ENCODE assay signal across 15 mouse cellular contexts in the genomic region with DNA sequence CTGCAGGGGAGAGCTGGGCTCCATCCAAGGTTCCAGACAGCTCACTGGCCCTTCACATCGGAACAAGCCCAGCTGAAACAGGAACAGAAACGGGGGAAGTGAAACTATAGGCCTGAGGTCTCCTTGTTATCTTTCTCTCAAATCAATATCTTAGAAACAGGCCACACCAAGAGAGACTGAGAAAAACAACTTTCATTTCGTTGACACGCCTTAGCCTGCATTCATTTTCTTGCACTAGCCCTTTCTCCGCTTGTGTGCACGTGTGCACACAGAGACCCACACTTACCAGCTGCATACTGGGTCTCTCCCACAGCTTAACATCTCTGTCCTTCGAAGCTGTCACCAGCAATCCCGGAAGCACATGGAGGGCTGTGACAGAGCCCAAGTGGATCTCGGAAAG. TPM values are rescaled to one million over a fixed set of nuclear protein-coding genes. Genes with fewer than 3 reads are reported as not detected.
A peak's percentile ranks its signal among the peaks of the same experiment; 100 is the strongest.
DNase-seq lines count a peak whose midpoint lies in the region; ATAC-seq and TF ChIP-seq lines count a peak whose summit lies in the region.
"Had no signal": no experiment of that assay in that cellular context is flagged by ENCODE, and none has a peak within 500 bp of the region (broad histone marks: within the 10 kb centered on the region; RNA-seq: fewer than 3 reads in every experiment).

No protein-coding gene starts in this region.

- TF ChIP-seq CTCF in liver, postnatal 0 days (IDR thresholded peaks at IDR 0.05; ENCODE audit: low read depth) = no peak

- peak overlapping the region; percentile 58 for H3K27ac ChIP-seq in liver, postnatal 0 days (ENCODE audit: low read depth)
- H3K27ac ChIP-seq: embryonic facial prominence, embryonic 10.5 days; liver, embryonic 13.5 days had no signal

- peak overlapping the region; percentile 16; the same call in 1 of the 2 replicates for H3K4me2 ChIP-seq in liver, postnatal 0 days (ENCODE audit: low read depth, low read length)
- H3K4me2 ChIP-seq: heart, embryonic 12.5 days; liver, embryonic 13.5 days had no signal

- no peaks in the 10 kb centered on the region for H3K27me3 ChIP-seq in liver, postnatal 0 days (ENCODE audit: insufficient read depth, low read length)
- H3K27me3 ChIP-seq: heart, embryonic 12.5 days; liver, embryonic 13.5 days had no signal

- peaks cover 51% of the 10 kb centered on the region for H3K36me3 ChIP-seq in liver, postnatal 0 days (replicated peaks; ENCODE audit: insufficient read depth, low read length)

- H3K4me1 ChIP-seq in liver, postnatal 0 days (ENCODE audit: insufficient read depth) = no peaks in the 10 kb centered on the region
- H3K4me1 ChIP-seq: embryonic facial prominence, embryonic 10.5 days; heart, embryonic 12.5 days; liver, embryonic 13.5 days had no signal

- no peaks in the 10 kb centered on the region for H3K9me3 ChIP-seq in liver, postnatal 0 days (ENCODE audit: low read length)
- H3K9me3 ChIP-seq: embryonic facial prominence, embryonic 10.5 days; heart, embryonic 12.5 days; liver, embryonic 13.5 days had no signal

- WGBS in liver, postnatal 0 days (ENCODE audit: insufficient replicate concordance) = 39% methylated on average over 9 of the region's 9 CpGs

- DNase-seq in spleen, postnatal 36 days (ENCODE audit: low spot score in 2 of 2) = peak; percentile 64 to 69
- no peak for DNase-seq in spleen, postnatal 10 days (ENCODE audit: low spot score in 2 of 2)
- DNase-seq in liver, postnatal 0 days = no peak
- DNase-seq in telencephalon, adult 2 months (ENCODE audit: low read depth, low spot score) = peak; percentile 28
- no peak for DNase-seq in MN1 (ENCODE audit: low spot score)
- no peak for DNase-seq in right cerebral cortex, postnatal 4 days
- DNase-seq: cerebellum, adult 9-11 months; kidney, postnatal 36 days; liver, embryonic 13.5 days; thymus, postnatal 36 days had no signal

- peak; percentile 81 for ATAC-seq in activated CD4-positive, CD25-positive, alpha-beta regulatory T cell, adult 4 months
- peak; percentile 55 for ATAC-seq in liver, postnatal 0 days
- ATAC-seq: intestine, postnatal 0 days had no signal

- no peak for TF ChIP-seq EP300 in liver, postnatal 0 days (IDR thresholded peaks at IDR 0.05; ENCODE audit: low read depth)

- no peak overlapping the region for H3K9ac ChIP-seq in liver, postnatal 0 days (replicated peaks)
- H3K9ac ChIP-seq: heart, embryonic 12.5 days; liver, embryonic 13.5 days had no signal

- H3K4me3 ChIP-seq in liver, postnatal 0 days (ENCODE audit: low read depth, low read length) = no peak overlapping the region
- H3K4me3 ChIP-seq: embryonic facial prominence, embryonic 10.5 days; heart, embryonic 12.5 days; liver, embryonic 13.5 days had no signal

RNA-seq across cellular contexts. Expression of a gene that starts 16.6 kb away (rescaled TPM):
- 10 to 100 TPM; 83.6 to 88.1 TPM for polyA plus RNA-seq in activated CD4-positive, CD25-positive, alpha-beta regulatory T cell, adult 4 months (2017; shearing (Covaris generic))
- 19.1 and 22.5 TPM in 2 replicates for polyA plus RNA-seq in liver, postnatal 0 days (2015; fragmentation: Nextera tagmentation; extraction: Ambion mirVana)

RNA-seq across cellular contexts. Expression of a gene that starts 16.7 kb away (rescaled TPM):
- polyA plus RNA-seq in activated CD4-positive, CD25-positive, alpha-beta regulatory T cell, adult 4 months (2017; shearing (Covaris generic)) = not detected
- polyA plus RNA-seq in liver, postnatal 0 days (2015; fragmentation: Nextera tagmentation; extraction: Ambion mirVana) = not detected in 2 replicates
- polyA plus RNA-seq: embryonic facial prominence, embryonic 10.5 days; heart, embryonic 12.5 days; hindbrain, embryonic 11.5 days; intestine, postnatal 0 days; liver, embryonic 13.5 days had no signal

RNA-seq across cellular contexts. Expression of a gene that starts 38.9 kb away (rescaled TPM):
- polyA plus RNA-seq in activated CD4-positive, CD25-positive, alpha-beta regulatory T cell, adult 4 months (2017; shearing (Covaris generic)) = 100 to 1,000 TPM; 108 to 124 TPM
- polyA plus RNA-seq in liver, postnatal 0 days (2015; fragmentation: Nextera tagmentation; extraction: Ambion mirVana) = 15.9 and 17.7 TPM in 2 replicates

RNA-seq across cellular contexts. Expression of a gene that starts 46.1 kb away (rescaled TPM):
- polyA plus RNA-seq in activated CD4-positive, CD25-positive, alpha-beta regulatory T cell, adult 4 months (2017; shearing (Covaris generic)) = 10 to 100 TPM; 20.7 to 22.0 TPM
- 6.2 and 6.6 TPM in 2 replicates for polyA plus RNA-seq in liver, postnatal 0 days (2015; fragmentation: Nextera tagmentation; extraction: Ambion mirVana)

Comparison
In these comparisons a context has a peak if more than half of its experiments do, and no peak if none do; other contexts are left out.
1. DNase-seq: peak in spleen, postnatal 36 days (2 of 2) and telencephalon, adult 2 months (single experiment); none in spleen, postnatal 10 days (0 of 2), liver, postnatal 0 days (single experiment), MN1 (single experiment) and right cerebral cortex, postnatal 4 days (single experiment).